Mouse (Mus musculus) ES-E14 (cell line): Measurements from ENCODE around the gene Rassf5. TPM values are rescaled to one million over a fixed set of nuclear protein-coding genes. Genes with fewer than 3 reads are reported as not detected.

Experiments
- DNase-seq: peaks from one replicate; pipeline ENCODE4 v3.0.0-alpha.2; 2013; ENCODE audit warnings: low read depth, low spot score
- H3K27ac ChIP-seq: 2 replicates; pipeline ENCODE4 v1.5.1; 2012; ENCODE audit warnings: low read depth, mild to moderate bottlenecking, low read length, moderate library complexity, mixed read lengths; ENCODE audit not compliant: poor library complexity, insufficient read depth, severe bottlenecking
- H3K36me3 ChIP-seq: 2 replicates; pipeline ENCODE4 v1.6.1; 2012; ENCODE audit warnings: mild to moderate bottlenecking, low read length, moderate library complexity, mixed read lengths; ENCODE audit not compliant: control insufficient read depth, poor library complexity, insufficient read depth, severe bottlenecking
- H3K4me1 ChIP-seq, 2 experiments: fragments of 150-350 bp in 1 of 2; sonication (generic) in 1 of 2; 2 replicates each; pipeline ENCODE4 v1.6.1; 2012; ENCODE audit warnings: low read length in 2 of 2, mild to moderate bottlenecking in 1 of 2, mixed read lengths in 1 of 2; ENCODE audit not compliant: control insufficient read depth in 2 of 2, insufficient read depth in 2 of 2, poor library complexity in 1 of 2
- H3K4me3 ChIP-seq, 2 experiments: fragments of 150-350 bp in 1 of 2; sonication (generic) in 1 of 2; 2 replicates each; pipeline ENCODE4 v1.5.1; 2012; ENCODE audit warnings: low read length in 2 of 2, low read depth in 1 of 2, mild to moderate bottlenecking in 1 of 2, mixed read lengths in 1 of 2; ENCODE audit not compliant: insufficient read depth in 1 of 2, poor library complexity in 1 of 2, severe bottlenecking in 1 of 2
- H3K9ac ChIP-seq: 2 replicates; pipeline ENCODE4 v1.6.1; 2012; ENCODE audit warnings: low read depth, mild to moderate bottlenecking, low read length, mixed read lengths; ENCODE audit not compliant: poor library complexity, insufficient read depth, severe bottlenecking
- H3K9me3 ChIP-seq: fragments of 150-350 bp; sonication (generic); 2 replicates; pipeline ENCODE4 v1.6.1; 2012; ENCODE audit warnings: low read depth, mild to moderate bottlenecking, low read length; ENCODE audit not compliant: control insufficient read depth, insufficient read depth
- CHD2 ChIP-seq: IDR thresholded peaks from 2 replicates; pipeline ENCODE4 v1.6.1; 2014; ENCODE audit warnings: mild to moderate bottlenecking, low read depth, low read length, inconsistent platforms
- HCFC1 ChIP-seq: IDR thresholded peaks from 2 replicates; pipeline ENCODE4 v1.6.1; 2012; ENCODE audit warnings: low read length, inconsistent platforms, borderline replicate concordance; ENCODE audit not compliant: insufficient read depth
- MAFK ChIP-seq: IDR thresholded peaks from 2 replicates; pipeline ENCODE4 v1.6.1; 2014; ENCODE audit warnings: mild to moderate bottlenecking, low read depth, low read length, inconsistent platforms; ENCODE audit not compliant: insufficient read depth
- ZC3H11A ChIP-seq: IDR thresholded peaks from 2 replicates; pipeline ENCODE4 v1.6.1; 2012; ENCODE audit warnings: low read depth, mild to moderate bottlenecking, inconsistent platforms, low read length, borderline replicate concordance
- ZNF384 ChIP-seq: IDR thresholded peaks from 2 replicates; pipeline ENCODE4 v1.6.1; 2012; ENCODE audit warnings: low read depth, low read length, inconsistent platforms
- in situ Hi-C, 2 experiments: fragments of 600-800 bp; cut with MboI; formaldehyde crosslinking; loops; one replicate each; pipeline ENCODE4 v1.15.1; 2025; ENCODE audit warnings: low sequenced_read_pairs in 2 of 2, inconsistent platforms in 1 of 2; ENCODE audit not compliant: unreplicated experiment in 2 of 2
- total RNA-seq: library from RNA; depleted of rRNA; stranded (reverse); fragments of 300-350 nt; gene quantifications from 2 replicates; pipeline ENCODE4 v1.2.3, GENCODE M21; 2012

The Rassf5 gene
- total RNA-seq, 1 experiment, result 0.76 TPM

- Histone ChIP-seq H3K9ac (no peak overlapping the region), H3K4me1 (no peaks in the 10 kb centered on the region), H3K9me3 (no peaks in the 10 kb centered on the region), H3K4me3 (no peak overlapping the region), H3K27ac (no peak overlapping the region), H3K36me3 (no peaks in the 10 kb centered on the region)
- DNase-seq, result no peak
- TF ChIP-seq ZC3H11A (no peak), HCFC1 (no peak), MAFK (no peak), ZNF384 (no peak), CHD2 (no peak)
- in situ Hi-C loops, result no loop called here
Measured at GRCm38 (mm10) chr1:131212956-131213355, 32.1 kb downstream of the Rassf5 start.

- Histone ChIP-seq H3K9ac (no peak overlapping the region), H3K4me3 (no peak overlapping the region), H3K36me3 (no peaks in the 10 kb centered on the region), H3K27ac (no peak overlapping the region), H3K9me3 (no peaks in the 10 kb centered on the region), H3K4me1 (no peaks in the 10 kb centered on the region)
- no peak for DNase-seq
- TF ChIP-seq ZNF384 (no peak), HCFC1 (no peak), ZC3H11A (no peak), CHD2 (no peak)
- in situ Hi-C loops, result no loop called here
Measured at GRCm38 (mm10) chr1:131211655-131212054, 33.4 kb downstream of the Rassf5 start.

- no peak for DNase-seq
- in situ Hi-C loops, result no loop called here
- Histone ChIP-seq H3K4me3 (no peak overlapping the region), H3K9ac (no peak overlapping the region), H3K9me3 (no peaks in the 10 kb centered on the region), H3K4me1 (no peaks in the 10 kb centered on the region), H3K27ac (no peak overlapping the region), H3K36me3 (no peaks in the 10 kb centered on the region)
- TF ChIP-seq MAFK (no peak), ZC3H11A (no peak), ZNF384 (no peak)
Measured at GRCm38 (mm10) chr1:131209971-131210426, 35.1 kb downstream of the Rassf5 start.

- in situ Hi-C loops, result no loop called here
- Histone ChIP-seq H3K4me1 (no peaks in the 10 kb centered on the region), H3K9me3 (no peaks in the 10 kb centered on the region), H3K4me3 (no peak overlapping the region), H3K27ac (no peak overlapping the region), H3K9ac (no peak overlapping the region), H3K36me3 (no peaks in the 10 kb centered on the region)
- no peak for TF ChIP-seq CHD2
- no peak for TF ChIP-seq ZNF384
- no peak for TF ChIP-seq ZC3H11A
- TF ChIP-seq MAFK, result no peak
- no peak for TF ChIP-seq HCFC1
- no peak for DNase-seq
Measured at GRCm38 (mm10) chr1:131208800-131209199, 36.3 kb downstream of the Rassf5 start.

GRCm38 (mm10) chr1:131208081-131208480 lies 37.0 kb downstream of the Rassf5 start:
- in situ Hi-C loops, result no loop called here
- H3K9ac ChIP-seq, result no peak overlapping the region
- DNase-seq, result no peak
- H3K9me3 ChIP-seq, result no peaks in the 10 kb centered on the region
- TF ChIP-seq HCFC1, result no peak
- TF ChIP-seq CHD2, result no peak
- TF ChIP-seq ZNF384, result no peak
- no peak for TF ChIP-seq ZC3H11A
- no peak for TF ChIP-seq MAFK
- no peaks in the 10 kb centered on the region for H3K4me1 ChIP-seq
- no peak overlapping the region for H3K27ac ChIP-seq
- no peak overlapping the region for H3K4me3 ChIP-seq
- H3K36me3 ChIP-seq, result no peaks in the 10 kb centered on the region
